Mouse (Mus musculus) lung, adult 2 months (tissue): ENCODE data around the gene Mettl21a. TPM values are rescaled to one million over a fixed set of nuclear protein-coding genes. Genes with fewer than 3 reads are reported as not detected.
"Not testable (repeated sequence)": the region's sequence is repeated elsewhere in the genome, so short reads cannot be mapped to it uniquely, and the experiment has no call there.

Source experiments
- DNase-seq: peaks from one replicate; pipeline ENCODE4 v3.0.0; 2022
- H3K4me1 ChIP-seq: fragments of 200-500 bp; 2 replicates; pipeline ENCODE4 v1.6.1; 2011; ENCODE audit warnings: low read length; ENCODE audit not compliant: control insufficient read depth, insufficient read depth
- H3K4me3 ChIP-seq: fragments of 200-500 bp; replicated peaks from 2 replicates; pipeline ENCODE3; 2011; ENCODE audit warnings: low read depth, mild to moderate bottlenecking, control low read depth, low read length; ENCODE audit errors: extremely low read depth
- CTCF ChIP-seq: fragments of 200-500 bp; IDR thresholded peaks from 2 replicates; pipeline ENCODE4 v1.5.1; 2011; ENCODE audit warnings: mild to moderate bottlenecking, low read length, control low read depth; ENCODE audit not compliant: insufficient read depth
- POLR2A ChIP-seq: fragments of 200-500 bp; IDR thresholded peaks from 2 replicates; pipeline ENCODE4 v1.6.1; 2011; ENCODE audit warnings: low read depth, mild to moderate bottlenecking, control low read depth, low read length, borderline replicate concordance; ENCODE audit errors: extremely low read depth
- WGBS: fragments of 180-500 bp; shearing (Covaris S2); methylation state at CpG from one replicate; pipeline ENCODE4 v1.1.7; 2018; 5-methylcytosine and 5-hydroxymethylcytosine counted together
- polyA plus RNA-seq: library from polyadenylated mRNA; depleted of rRNA; stranded (reverse); fragments of >200 nt; gene quantifications from 2 replicates; pipeline ENCODE4 v1.2.3, GENCODE M21; 2012; rRNA removed

Gene Mettl21a
- polyA plus RNA-seq: 6.8 and 8.2 TPM in 2 replicates

DNA sequence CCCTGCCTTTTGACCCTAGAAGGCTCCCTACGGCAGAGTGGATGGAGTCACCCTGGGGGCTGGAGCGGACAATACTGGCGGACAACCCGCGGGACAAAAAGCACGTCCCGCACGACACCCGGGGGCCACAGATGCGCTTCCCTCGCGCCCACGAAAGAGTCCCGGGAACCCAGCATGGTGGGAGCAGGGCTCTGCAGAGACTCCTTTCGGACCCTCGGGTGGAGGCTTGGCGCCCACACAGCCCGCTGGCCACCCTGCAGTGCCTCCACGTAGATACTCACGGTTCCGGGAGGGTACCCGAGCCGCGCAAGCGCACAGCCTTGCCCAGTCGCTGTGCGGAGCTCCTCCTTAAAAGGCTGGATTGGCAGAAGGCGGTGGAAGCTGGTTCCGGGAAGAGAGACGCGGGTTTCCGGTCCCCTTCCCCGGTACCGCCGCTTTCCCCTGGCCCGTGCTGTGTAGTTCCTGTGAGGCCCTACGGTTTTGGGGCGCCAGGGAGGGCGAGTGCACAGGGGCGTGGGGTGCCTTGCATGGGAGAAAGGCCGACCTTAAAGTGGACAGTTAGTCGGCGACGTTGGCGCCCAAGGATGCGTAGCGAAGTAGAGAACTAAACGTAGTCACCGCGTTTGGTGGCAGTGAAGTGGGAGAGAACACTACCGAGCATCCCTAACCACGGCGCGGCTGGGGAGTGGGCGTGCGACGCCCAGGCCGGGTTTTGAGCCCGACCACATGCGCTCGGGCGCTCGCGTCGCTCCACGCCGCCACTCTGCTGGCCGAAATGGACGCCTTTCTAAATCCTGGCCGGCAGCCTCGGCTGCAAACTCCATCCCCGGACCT lies at the start of gene Mettl21a:
Mettl21a (minus strand) TSS at position 362 of the 834 bp plus-strand sequence.
- under 1% methylated on average over 72 of the region's 72 CpGs for WGBS

DNA sequence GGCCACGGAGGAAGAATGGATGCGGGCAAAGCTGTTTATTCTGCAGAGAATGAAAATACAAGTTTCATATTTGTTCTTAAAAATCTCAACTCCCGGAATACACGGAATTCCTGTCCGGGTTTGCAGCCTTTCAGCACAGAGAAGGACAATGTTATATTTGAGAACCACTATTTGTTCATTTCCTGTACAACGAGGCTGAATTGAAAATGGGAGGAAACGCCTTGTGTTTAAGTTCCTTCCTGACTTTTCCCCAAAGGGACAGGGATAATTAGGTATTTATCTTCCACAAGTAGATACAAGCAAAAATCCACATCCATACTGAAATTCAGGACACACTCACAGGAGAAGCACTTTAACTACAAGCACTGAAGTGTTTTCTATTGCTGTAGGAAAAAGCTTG lies 41.8 kb upstream of the Mettl21a start:
- no peak overlapping the region for H3K4me3 ChIP-seq

More for the DNA sequence above, at the start of gene Mettl21a:
- TF ChIP-seq CTCF (no peak), POLR2A (peak; percentile 92)
- peak; percentile 87 for DNase-seq
- Histone ChIP-seq H3K4me3 (peak within 1 kb of the TSS; percentile 94), H3K4me1 (no peaks in the 10 kb centered on the region)

DNA sequence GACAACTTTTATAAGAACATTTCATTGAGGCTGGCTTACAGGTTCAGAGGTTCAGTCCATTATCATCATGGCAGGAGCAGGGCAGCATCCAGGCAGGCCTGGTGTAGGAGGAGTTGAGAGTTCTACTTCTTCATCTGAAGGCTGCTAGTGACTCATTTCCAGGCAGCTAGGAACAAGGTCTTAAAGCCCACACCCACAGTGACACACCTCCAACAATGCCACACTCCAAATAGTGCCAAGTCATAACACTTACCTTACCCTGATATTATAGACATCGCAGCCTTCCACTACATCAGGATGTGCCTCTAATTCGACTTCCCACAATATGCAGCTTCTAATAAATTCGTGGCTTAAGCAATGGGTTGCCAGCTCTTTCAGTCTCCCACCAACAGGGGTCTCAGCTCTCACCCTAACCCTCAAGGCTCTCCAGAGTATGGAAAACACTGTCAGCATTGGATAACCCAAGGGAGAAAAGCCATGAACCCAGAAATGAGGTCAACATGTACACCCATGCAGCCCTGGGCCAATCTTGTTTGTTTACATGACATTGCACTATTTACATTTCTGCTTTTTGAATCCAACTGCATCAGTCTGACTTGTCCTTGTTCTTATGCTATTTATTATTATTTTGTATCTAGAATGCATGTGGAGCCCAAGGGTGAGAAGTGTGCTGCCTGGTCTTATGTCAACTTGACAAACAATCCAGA lies 39.5 kb upstream of the Mettl21a start:
- Histone ChIP-seq H3K4me1 (no peaks in the 10 kb centered on the region; the same call in 1 of the 2 replicates), H3K4me3 (no peak overlapping the region)
- 77% methylated on average over 3 of the region's 3 CpGs for WGBS
- no peak for DNase-seq
- TF ChIP-seq POLR2A (no peak), CTCF (no peak)

More for the DNA sequence above, 41.8 kb upstream of the Mettl21a start:
- DNase-seq: no peak
- 25% methylated on average over 7 of the region's 7 CpGs for WGBS
- TF ChIP-seq POLR2A: no peak
- TF ChIP-seq CTCF: no peak
- H3K4me1 ChIP-seq: no peaks in the 10 kb centered on the region; the same call in 1 of the 2 replicates

DNA sequence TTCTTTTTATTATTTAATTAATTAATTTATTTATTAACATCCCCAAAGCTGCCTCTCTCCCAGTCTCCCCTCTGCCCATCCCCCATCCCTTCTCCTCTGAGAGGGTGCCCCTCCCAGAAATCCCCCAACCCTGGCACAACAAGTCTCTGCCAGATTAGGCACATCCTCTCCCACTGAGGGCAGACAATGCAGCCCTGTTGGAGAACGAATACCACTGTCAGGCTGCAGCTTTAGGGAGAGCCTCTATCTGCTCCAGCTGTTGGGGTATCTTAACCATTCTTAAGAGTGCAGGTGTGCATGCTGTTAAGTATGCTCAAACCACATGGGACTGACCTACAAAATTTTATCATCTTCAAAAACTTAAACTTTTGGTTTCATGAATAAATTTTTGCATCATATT lies 38.4 kb upstream of the Mettl21a start:
- no peak for TF ChIP-seq POLR2A
- TF ChIP-seq CTCF: no peak
- 46% methylated on average over 1 of the region's 1 CpGs for WGBS
- DNase-seq: no peak
- no peaks in the 10 kb centered on the region; the same call in 1 of the 2 replicates for H3K4me1 ChIP-seq
- H3K4me3 ChIP-seq: no peak overlapping the region

DNA sequence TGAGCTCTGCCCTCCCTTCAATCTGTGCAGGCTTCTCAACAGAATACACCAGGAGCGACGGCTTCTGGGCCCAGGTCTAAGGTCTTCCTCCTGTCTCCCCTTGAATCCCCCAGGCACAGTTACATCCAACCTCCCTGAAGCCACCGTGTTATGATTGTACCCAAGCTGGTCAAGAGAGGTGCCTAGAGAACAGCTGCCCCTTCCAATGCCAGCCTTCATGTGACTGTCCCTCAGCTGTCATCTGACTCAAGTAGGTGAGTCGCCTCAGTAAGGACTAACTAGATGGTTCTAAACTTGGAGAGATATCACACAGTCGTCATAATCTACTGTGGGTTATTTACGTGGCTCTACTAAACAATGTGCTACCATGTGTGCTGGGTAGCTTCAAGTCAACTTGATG lies 36.7 kb upstream of the Mettl21a start:
- Histone ChIP-seq H3K4me1 (no peaks in the 10 kb centered on the region; the same call in 1 of the 2 replicates), H3K4me3 (no peak overlapping the region)
- TF ChIP-seq CTCF: no peak
- TF ChIP-seq POLR2A: no peak
- 93% methylated on average over 6 of the region's 6 CpGs for WGBS
- no peak for DNase-seq

DNA sequence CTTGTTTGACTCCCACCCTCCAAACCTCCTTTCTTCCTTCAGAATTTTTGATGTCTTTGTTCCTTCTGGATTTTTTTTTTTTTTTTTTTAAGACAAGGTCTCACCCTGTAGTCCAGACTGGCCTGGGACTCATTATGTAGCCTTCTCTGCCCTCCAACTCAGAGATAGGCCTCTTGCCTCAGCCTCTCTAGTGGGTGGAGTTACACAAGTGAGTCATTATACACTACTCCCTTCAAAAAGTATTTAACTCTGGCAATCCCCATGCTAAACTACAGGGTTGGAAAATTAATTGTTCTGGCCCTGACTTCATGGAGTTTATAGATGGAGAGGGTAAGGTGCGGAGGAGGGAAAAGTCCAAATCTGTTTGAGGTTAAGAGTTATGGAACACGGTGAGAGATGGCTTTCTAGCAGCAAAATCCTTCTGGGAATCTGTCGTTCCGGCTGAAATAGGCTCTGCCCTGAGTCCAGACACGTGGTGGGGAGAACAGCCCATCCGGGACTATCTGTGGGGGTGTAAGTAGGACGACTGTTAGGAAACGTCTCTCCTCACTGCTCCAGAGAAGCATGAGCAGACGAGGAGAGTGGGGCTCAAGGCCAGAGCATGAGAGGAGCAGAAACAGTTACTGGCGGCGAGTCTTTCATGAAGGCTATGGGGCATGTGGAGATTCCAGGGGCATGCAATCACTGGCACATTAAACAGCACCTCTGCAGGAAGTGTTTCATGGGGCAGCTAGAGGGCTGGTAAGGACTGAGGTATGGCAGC lies 32.5 kb upstream of the Mettl21a start:
- H3K4me3 ChIP-seq: no peak overlapping the region
- no peaks in the 10 kb centered on the region for H3K4me1 ChIP-seq
- 63% methylated on average over 11 of the region's 11 CpGs for WGBS
- no peak for TF ChIP-seq CTCF
- no peak for TF ChIP-seq POLR2A
- no peak for DNase-seq

DNA sequence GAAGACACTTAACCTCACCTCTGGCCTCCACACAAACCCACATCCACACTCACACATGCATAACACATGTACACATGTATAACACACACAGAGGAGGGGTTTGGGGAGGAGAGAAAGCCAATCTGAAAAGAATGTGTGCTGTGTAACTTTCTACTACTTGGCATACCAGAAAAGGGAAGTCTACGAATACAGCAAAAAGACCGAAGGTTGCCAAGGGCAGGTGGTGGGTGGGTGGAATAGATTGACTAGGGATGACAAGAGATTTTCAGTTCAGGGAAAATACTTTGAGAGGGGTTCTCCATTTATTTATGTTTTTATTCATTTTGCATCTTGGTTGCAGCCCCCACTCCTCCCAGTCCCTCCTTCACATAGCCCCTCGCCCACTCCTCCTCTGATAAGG lies 27.5 kb upstream of the Mettl21a start:
- 82% methylated on average over 3 of the region's 3 CpGs for WGBS
- no peaks in the 10 kb centered on the region for H3K4me1 ChIP-seq
- TF ChIP-seq CTCF (no peak), POLR2A (no peak)
- DNase-seq: no peak
- H3K4me3 ChIP-seq: no peak overlapping the region

DNA sequence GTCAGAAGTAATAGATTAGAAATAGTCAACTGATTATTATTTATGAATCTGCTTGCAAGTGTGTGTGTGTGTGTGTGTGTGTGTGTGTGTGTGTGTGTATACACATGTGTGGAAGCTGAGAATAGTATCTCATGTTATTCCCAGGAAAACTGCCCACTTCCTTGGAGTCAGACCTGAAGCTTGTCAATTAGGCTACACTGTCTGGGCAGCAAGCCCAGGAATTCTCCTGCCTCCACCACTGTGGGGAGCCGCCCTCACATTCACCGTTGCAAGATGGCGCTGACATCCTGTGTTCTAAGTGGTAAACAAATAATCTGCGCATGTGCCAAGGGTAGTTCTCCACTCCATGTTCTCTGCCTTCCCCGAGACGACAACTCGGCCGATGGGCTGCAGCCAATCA lies 25.5 kb upstream of the Mettl21a start:
- H3K4me3 ChIP-seq, H3K4me1 ChIP-seq, DNase-seq: not testable (repeated sequence)
- 81% methylated on average over 8 of the region's 8 CpGs for WGBS

DNA sequence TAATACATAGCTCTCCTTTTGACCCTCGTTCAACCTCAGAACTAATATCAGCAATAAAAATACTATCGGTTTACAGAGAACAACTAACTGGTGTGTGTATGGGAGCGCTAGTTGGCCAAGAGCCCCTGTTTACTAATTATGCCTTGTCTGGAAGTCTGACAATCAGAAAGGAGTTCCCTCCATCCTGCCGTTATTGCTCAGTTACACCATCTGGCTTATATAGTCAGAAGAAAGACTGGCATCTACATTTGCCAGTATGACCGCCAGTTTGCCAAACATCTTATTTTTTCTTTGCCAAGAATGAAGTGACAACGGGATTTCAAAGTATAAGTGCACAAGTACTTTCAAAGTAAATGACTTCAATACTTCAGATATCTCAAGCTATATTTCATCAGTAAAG lies 24.0 kb upstream of the Mettl21a start:
- H3K4me1 ChIP-seq: no peaks in the 10 kb centered on the region
- WGBS: 87% methylated on average over 6 of the region's 6 CpGs
- DNase-seq: no peak
- no peak overlapping the region for H3K4me3 ChIP-seq
- TF ChIP-seq POLR2A: no peak
- TF ChIP-seq CTCF: no peak
